Mouse (Mus musculus) retina, postnatal 1 day (tissue): ENCODE data around the gene Slc38a9.
"Not testable (repeated sequence)": the region's sequence is repeated elsewhere in the genome, so short reads cannot be mapped to it uniquely, and the experiment has no call there.

Source experiments
- DNase-seq: peaks from one replicate; pipeline ENCODE4 v3.0.0-alpha.2; 2012

The Slc38a9 gene

DNA sequence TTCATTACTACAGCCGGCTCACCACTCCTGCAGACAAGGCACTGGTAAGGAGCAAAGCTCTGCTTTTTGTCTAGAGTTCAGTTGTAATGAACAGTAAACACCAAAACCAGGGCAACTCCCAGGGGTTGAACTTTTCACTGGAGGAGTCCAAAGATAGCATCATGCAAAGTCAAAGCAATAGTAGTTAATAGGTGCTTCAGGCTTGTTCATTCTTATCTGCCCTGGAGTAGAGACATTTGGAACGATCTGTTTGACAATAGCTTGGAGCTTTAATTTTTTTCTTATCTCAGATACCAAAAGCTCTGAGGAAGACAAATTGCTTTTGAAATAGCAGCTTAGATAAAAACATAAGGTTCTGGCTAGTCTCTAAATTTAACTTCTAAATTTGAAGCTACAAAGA, 25.6 kb downstream of the Slc38a9 start:
- DNase-seq = no peak

DNA sequence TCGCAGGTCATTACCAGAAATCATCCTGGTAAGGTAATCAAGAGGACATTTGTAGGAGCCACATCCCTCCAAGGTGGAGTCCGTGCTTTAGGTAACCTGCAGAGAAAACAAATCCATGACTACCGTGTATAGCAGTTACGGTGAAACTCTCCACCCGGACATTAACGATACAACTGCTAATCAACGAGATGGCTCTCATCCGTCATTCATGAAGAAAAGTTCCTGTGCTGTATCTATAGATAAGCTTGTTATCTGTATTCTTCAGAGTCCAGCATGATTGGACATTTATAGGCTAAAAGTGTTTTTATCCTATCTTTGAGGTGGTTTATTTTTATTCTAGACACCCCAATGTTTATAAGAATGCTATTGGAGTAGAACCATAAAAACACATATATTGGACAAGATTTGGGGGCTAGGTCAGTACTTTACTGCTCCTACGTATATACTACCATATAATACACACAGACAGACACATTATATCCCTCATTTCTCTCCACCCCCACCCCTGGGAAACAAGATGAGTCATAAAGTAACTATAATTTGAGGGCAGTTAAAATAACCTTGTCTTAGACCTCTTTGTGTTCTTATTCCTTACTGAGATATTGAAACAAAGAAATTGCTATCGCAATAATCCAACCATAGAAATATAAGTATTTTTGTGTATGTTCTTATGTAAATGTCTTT, 32.5 kb downstream of the Slc38a9 start:
- DNase-seq = no peak

DNA sequence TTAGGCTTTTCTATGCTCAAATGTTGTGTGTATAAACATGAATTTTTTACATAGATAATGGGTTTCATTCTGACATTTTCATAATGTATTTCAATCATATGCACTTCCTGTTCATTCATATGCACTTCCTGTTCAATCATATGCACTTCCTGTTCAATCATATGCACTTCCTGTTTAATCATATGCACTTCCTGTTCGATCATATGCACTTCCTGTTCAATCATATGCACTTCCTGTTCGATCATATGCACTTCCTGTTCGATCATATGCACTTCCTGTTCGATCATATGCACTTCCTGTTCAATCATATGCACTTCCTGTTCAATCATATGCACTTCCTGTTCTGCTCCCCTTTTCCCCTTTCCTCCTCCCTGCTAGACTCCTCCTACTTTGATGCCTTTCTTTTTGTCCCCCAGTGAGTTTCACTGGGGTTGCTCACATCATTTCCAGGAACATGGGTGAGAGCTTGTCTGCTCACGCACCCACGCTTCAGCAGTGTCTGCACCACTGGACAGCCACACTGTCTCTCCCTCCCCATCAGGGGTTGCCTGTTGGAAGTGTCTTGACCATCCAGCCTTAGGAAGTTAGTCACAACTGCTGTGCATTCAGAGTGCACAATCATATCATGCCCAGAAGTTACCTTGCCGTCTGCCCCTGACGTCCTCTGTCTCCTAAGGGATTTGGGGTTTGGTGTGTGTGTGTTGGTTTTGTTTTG, 35.1 kb downstream of the Slc38a9 start:
- no peak for DNase-seq

DNA sequence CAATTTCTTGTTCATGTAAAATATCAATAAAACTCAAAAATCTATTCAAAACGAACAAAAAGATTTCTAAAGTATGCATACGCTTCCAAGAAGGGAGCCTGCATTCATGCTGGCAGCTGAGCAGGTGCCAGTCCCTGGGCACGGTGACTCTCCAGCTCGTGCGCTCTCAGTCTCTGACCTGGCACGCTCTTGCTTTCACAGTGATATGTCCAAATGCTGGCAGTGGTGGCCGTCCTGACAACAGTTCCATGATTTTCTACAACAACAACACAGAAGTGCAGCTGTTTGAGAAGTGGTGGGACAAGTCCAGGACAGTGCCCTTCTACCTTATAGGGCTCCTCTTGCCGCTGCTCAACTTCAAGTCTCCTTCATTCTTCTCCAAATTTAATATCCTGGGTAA, 40.7 kb downstream of the Slc38a9 start:
- no peak for DNase-seq

DNA sequence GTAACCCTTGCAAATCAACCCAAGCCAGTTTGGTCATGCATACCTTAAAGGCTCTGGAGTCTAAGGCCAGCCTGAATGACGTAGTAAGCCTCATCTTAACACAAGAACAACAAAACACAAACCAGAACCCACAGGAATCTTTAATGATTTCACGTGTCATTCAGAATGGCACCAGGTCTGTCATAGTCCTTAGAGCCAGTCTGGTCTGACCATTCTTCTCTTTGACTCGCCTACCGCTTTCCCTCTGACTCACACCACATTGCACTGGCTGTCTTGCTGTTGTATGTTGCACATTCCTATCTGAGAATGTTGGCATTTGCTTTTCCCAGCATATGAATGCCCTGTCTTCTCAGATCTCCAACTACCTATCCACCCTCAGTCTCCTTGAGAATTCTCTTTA, 45.8 kb downstream of the Slc38a9 start:
- DNase-seq = no peak

DNA sequence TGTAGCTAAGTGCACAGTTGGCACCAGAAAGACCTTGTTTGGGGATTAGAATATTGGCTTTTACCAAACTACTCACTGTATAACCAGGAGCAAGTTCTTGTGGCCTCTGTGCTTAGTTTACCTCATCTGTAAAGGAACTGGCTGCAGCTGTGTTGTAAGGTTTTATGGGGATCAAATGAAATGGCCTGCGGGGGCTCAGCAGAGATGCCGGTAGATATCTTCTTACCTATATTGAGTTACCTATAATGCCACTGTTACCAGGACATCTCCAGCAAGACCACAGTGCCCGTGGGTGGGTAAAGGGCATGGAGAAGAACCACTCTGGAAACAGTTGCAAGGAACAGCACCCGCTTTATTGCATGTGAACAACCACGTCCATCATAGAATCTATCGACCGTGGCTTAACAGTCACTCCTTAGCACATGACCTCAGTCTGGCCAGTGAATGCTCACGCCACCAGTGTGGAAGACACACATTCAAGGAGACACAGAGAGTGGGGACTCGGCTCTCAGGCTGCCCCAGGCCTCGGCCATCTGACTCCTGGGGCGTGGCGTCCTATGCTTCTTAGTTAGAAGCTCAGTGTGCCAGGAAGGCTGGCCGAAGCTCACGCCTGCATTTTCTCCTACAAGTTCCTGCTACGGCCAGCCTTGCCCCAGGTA, 59.7 kb downstream of the Slc38a9 start:
- no peak for DNase-seq

DNA sequence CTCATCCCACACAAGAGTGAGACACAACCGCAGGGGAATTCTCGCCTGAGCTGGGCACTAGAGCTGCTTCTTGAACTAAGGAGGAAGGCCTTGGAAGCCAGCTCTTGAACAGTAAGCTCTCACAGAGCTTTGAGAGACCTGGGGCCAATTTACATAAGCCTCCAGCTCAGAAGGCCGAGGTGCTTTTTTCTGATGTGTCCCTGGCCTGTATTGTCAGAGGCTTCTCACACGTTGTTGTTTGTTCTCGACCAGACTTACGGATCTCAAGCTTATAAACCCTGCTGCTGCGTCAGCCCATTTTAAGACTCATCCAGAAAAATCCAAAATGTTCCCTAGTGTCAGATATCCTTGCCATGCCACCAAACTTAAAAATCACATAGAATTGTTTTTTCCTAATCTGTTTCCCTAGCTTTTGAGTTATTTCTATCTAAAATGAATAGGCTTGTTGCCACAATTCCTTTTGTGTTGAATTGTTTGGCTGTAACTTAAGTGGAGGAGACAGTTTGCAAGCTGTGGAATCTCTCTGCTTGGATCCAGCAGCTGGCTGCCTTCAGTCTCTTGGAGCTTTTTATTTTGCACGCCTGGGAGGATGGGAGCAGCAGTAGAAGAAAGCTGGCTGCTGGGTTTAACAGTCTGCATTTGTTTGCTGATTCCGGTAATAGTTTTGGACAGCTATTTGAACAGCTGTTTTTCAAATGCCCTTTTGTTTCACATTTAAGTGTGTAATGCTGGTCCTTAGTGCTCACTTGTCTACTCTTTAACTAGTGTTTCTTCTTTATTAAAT, 61.6 kb downstream of the Slc38a9 start:
- DNase-seq = peak; percentile 82

DNA sequence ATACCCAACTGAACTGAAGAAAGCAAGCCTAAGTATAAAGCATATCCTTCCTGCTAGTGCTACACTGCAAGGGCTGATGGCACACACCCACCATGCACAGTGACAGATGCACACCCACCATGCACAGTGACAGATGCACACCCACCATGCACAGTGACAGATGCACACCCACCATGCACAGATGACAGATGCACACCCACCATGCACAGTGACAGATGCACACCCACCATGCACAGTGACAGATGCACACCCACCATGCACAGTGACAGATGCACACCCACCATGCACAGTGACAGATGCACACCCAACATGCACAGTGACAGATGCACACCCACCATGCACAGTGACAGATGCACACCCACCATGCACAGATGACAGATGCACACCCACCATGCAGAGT, 63.7 kb downstream of the Slc38a9 start:
- DNase-seq = not testable (repeated sequence)

DNA sequence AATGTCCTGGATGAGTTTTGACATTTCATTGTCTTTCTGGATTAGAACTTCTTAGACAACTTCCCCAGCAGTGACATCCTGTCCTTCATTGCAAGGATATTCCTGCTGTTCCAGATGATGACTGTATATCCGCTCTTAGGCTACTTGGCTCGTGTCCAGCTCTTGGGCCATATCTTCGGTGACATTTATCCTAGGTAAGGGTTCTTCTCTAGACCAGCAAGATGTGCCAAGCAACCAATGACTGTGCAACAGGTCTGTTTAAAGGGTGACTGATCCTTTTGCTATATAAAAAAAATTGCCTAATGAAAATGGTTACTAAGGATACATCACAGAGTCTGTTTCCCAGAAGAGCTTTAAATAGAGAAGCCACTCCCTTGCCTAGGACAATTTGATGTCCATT, 65.5 kb downstream of the Slc38a9 start:
- DNase-seq = no peak

DNA sequence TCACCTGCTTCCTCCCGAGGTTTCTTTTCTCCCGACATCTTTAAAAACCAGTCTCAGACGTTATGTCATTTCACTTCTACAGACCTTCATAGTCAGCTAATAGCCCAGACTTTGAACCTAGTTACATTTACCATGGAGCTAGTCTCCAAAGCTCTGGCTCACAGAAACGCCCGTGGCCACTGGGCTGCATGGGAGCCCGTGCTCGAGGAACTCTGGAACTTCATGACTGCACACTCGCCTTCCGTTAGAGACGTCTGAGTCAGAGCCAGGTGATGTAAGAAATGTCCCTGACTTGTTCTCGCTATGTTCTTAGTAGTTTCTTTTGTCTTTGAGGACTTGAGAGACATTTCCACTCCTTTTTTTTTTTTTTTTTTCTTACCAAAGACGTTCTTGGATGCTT, 72.8 kb downstream of the Slc38a9 start:
- DNase-seq = no peak

DNA sequence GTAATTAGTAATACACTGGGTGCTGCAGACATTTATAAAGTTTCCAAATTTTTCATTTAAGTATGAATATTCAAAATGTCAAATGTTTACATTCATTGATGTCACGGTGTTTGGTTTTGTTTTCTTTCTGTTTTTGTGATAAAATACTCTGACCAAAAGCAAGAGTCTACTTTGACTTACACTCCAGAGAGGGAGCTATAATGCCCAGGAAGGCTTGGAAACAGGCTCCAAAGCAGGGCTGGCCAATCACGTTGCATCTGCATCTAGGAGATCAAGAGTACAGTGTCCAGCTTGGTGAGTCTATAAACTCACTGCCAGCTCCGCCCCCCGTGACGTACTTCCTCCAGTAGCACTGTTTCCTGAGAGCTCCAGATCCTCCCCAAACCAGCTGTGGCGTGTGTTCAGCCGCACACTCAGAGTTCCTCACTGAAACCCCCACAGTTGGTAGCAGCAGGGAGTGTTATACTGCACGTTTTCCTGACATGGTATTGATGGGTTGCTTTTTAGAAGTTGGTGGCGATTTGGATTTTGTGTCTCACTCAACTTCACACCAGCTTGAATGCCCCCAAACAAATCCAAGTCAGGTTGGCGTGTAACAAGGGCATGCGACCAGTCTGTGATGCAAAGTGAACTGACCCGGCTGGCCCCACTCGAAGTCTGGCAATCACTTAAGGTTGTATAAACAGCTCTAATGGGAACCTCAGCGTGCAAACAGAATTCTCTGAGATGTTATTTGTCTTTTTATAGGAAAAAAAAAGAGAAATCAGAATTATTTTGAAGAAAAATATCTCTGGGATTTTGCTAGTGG, 74.6 kb downstream of the Slc38a9 start:
- no peak for DNase-seq

DNA sequence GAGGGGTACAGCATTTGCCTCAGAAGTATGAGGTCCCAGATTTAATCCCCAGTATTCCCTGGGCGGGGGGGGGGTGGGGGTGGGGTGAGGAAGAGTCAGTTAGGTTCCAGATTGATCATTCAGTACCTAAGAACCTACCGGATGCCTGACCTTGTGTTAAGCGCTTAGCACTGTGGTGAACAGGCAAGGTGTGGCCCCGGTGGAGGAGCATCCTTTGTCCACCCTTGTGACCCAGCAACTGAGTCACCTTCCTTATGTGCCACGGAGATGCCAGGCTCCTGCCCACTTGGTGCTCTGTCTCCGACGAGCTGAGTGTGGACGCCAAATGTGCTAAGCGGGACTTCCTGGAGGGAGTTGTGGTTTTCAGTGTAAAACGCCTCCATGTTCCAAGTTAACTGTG, 75.9 kb downstream of the Slc38a9 start:
- DNase-seq = no peak

DNA sequence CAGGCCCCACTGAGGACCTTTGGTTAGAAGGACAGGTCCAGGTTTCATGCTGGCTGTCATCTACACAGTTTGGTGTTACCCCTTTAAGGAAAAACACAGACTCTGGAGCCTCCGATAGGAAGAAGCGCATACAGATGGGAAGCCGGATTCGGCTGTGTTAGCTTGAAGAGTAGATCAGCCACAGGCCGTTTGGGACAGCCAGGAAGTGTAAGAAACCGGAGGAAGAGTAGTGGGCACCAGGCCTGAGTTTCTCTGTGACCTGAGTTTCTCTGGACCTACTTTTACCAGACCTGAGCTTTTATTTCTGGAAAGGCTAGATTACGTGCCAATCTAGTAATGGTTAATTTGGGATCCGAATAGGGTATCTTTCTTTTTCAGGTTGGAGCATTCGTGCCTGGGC, 76.6 kb downstream of the Slc38a9 start:
- DNase-seq = no peak

DNA sequence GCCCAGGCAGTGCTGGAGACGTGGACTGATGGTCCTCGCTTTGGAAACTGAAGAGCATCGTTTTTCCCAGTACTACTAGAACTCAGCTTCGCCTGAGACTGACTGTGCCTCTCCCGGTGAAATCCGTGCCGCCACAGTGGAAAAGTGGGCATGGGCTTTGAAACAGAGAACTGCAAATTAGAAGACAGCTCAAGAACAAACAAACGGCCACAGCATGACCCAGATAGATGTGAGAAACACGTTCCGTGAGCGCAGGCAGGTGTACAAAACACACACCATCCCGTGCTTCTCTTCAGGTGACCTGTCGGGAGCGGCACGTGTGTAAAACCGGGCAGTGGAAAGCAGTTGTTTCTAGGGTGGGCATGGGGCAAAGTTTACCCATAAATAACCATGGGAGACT, 77.5 kb downstream of the Slc38a9 start:
- DNase-seq = no peak

DNA sequence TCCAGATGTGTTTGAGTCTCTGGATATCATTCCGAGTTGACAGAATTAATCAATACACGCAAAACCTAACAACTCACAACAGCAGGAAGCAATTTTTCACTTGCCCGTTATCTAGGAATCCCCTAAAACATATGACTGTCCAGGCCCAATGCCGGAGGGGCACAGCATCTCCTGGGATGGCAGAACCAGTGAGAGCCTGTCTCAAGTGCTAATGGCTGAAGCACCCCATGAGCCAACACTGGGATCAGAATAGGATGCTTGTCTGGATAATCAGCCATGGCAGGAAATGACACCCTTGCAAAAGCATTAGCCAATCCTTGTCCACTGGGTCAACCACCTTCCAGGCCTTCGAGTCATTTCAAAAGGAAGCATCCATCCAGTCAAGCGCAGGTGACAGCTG, 79.5 kb downstream of the Slc38a9 start:
- DNase-seq = peak; percentile 30

DNA sequence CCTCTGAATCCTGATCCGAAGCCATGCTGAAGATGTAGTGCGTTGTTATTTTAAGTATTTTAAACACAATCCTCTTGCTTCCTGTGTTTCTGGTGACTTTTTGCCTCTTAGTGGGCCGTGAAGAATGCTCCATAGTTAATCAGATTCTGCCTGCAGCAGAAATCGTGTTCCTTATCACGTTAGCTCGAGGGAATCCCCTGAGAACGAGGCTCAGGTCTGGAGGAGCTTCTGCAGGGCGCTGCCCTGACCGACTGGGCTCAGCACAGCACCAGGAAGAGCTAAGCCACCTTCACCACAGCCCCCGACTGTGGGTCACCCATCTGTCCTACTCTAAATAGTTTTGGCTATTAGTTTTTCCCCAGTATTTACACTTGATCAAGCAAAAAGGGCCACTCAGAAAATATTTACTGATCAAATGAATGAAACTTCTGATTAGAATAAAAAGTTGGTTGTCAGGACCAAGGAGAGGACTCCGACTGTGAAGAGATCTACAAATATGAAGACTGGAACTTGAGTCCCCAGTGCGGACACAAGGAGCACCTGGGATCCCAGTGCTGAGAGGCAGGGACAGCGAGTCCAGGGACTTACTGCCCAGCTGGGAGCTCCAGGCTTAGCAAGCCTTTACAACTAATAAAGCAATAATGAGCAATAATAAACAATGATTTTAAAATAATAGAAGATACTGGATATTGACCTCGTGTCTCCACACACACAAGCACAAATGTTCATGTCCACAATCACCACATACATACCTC, 81.7 kb downstream of the Slc38a9 start:
- DNase-seq = no peak

DNA sequence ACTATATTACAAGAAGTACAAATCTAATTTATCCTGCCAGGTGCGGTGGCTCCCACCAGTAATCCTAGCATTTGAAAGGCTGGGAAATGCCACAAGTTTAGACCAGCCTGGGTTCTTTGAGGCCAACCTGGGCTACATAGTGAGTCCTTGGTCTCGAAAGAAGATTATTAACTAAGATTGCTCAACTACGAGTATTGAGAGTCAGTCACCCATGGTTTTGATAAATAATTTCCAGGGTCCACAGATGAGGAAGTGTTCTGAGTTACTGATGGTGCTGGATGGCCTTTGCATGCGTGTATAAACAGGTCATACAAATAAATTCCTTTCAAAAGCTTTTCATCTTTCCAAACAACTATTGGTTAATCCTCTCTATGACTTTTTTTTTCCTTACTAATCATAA, 83.1 kb downstream of the Slc38a9 start:
- DNase-seq = no peak

DNA sequence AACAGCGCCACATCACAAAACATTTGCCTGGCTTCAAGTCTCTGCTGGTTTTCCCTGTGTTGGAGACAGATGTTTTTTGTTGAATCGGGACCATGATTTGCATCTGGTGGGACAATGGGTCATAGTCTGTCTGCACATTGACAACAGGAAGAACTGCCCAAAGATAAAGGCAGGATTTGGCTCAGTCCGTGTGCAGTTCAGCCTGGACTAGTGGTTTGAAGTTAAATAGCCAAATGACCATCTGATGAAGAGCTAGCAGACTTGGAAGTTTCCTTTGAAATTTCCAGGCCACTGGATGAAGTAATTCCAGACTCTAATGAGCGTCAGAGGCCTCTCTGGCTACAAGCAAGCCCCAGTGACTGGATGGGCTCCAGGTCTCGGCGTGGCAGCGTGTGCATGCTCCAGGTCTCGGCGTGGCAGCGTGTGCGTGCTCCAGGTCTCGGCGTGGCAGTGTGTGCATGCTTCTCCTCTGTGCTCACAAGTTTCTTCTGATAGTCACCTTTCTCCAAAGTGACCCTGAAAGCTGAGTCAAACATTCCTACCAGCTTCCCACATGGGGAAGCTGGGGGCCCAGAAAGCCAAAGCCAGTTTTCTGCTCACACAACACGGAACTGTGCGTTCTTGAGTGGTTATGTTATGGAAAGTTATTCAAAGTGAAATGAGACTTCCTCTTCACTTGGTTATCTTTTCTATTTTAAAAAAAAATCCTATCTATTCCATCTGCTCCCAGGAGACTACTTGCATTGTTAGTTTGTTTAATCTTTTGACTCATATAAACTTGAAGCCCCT, 83.7 kb downstream of the Slc38a9 start:
- DNase-seq = no peak

DNA sequence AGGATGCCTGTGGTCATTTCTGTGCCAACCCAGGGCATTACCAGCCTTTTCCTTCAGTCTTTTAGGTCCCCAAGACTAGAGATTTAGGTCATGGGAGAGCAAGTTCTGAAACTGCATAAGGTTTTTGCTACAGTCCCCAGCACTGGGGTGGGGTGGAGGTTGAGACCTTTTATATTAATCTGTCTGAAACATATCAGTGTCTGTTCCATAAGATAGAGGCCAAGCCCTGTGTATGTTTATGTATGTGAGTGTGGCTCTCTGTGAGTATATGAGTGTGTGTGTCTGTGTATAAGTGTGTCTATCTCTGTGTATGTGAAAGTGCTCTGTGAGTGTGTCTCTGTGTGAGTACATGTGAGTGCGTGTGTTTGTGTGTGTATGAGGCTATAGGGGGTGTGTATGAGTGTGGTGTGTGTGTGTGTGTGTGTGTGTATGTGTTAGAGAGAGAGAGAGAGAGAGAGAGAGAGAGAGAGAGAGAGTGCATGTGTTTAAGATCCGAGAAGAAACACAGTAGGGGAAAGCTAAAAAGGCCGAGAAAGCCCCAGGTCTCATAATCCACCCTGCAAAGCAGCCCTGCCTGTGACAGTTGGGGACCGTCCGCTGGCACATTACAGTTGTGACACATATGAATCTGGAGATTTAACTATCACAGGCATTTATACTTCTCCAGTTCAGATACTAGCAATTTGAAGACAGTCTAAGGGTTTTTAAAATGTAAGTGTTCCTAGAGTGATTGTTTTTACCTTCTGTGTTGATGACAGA, 85.6 kb downstream of the Slc38a9 start:
- DNase-seq = no peak

DNA sequence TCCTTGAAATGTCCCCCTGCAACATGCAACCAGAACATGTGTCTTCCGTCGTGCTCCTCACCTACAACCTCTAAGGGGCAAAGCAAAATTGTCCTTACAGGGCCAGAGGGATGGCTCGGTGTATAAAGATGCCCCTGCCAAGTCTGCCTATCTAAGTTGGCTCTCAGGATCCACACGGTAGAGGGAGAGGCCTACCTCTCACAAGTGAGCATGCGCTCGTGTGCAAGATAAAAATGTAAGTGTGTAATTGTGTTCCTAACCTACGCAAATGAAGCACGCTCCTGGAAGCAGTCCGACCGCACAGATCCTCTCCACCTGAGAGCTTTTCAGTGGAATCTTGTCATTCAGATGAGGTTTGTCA, 86.1 kb downstream of the Slc38a9 start:
- DNase-seq = no peak
